Mouse (Mus musculus) limb, embryonic 12.5 days (tissue): Measurements from ENCODE around the gene Slc5a8. TPM values are rescaled to one million over a fixed set of nuclear protein-coding genes. Genes with fewer than 3 reads are reported as not detected.

Experiments
- polyA plus RNA-seq: library from polyadenylated mRNA; unstranded; fragments of >200 nt; fragmentation: Nextera tagmentation; extraction: Ambion mirVana; gene quantifications from 2 replicates; pipeline ENCODE4 v1.2.1, GENCODE M21; 2016

Gene Slc5a8
- polyA plus RNA-seq, 1 experiment from 2014 or later, result 0.04 TPM

Other genes starting within 250 kb of the Slc5a8 start
- not detected in 2 replicates for gene Spic, start 201.0 kb upstream of the Slc5a8 start, polyA plus RNA-seq
- 179 and 190 TPM in 2 replicates for gene Arl1, start 155.1 kb upstream of the Slc5a8 start, polyA plus RNA-seq
- 26.3 and 27.4 TPM in 2 replicates for gene Utp20, start 59.2 kb upstream of the Slc5a8 start, polyA plus RNA-seq